Mouse (Mus musculus) left cerebral cortex, postnatal 36 days (tissue): ENCODE results near the gene Fam219b. TPM values are rescaled to one million over a fixed set of nuclear protein-coding genes. Genes with fewer than 3 reads are reported as not detected.

Source experiments
- DNase-seq, 2 experiments: peaks; one replicate each; pipeline ENCODE4 v3.0.0; 2021 to 2022; ENCODE audit warnings: low spot score in 2 of 2, mixed read lengths in 1 of 2
- intact Hi-C: fragments of 180-260 bp; cut with DNase I; formaldehyde crosslinking; loops from one replicate; pipeline ENCODE4 v1.15.1; 2025
- total RNA-seq, 2 experiments: library from RNA; stranded (reverse); gene quantifications; 2 replicates each; pipeline ENCODE4 v1.2.3; 2021

Fam219b gene
- total RNA-seq, 2 experiments from 2014 or later = 17.3 to 21.5 TPM

DNA sequence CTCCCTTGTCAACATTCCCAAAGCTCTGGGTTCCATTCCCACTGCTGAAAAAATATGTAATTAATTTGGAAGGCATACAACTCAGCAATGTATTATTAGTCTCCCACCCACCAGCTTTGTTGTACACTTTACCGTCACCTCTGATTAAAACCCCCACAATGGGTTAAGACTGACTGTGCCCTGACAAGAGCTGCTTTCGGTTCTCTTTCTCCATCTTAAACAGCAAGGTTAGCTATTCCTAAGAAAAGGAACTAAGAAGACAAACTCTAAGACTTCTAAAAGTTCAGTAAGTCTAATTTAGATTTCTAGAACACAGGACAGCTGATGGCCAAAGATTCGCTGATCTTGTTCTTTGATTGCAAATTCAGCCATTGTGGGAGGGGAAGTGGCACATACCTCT, 19.9 kb downstream of the Fam219b start:
- DNase-seq = no peak
- intact Hi-C loops = no loop called here

DNA sequence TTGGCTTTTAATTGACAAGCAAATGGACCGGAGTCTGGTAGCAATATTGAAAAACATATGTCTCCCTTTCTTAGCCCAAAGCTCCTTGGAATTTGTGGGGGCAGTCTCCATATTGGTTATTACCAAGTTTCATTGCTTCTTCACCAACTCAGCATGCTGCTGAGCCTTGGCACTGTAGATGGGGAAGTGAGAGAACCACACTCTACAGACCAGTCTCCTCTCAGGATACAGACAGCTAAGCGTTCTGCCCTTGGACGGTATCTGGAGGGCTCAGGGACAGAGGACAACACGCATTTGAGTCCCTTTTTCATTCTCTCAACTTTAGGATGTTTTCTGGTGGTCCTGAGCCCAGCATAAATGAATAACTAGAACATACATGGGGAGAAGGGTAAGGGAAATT, 21.3 kb downstream of the Fam219b start:
- DNase-seq = no peak
- intact Hi-C loops = no loop called here

DNA sequence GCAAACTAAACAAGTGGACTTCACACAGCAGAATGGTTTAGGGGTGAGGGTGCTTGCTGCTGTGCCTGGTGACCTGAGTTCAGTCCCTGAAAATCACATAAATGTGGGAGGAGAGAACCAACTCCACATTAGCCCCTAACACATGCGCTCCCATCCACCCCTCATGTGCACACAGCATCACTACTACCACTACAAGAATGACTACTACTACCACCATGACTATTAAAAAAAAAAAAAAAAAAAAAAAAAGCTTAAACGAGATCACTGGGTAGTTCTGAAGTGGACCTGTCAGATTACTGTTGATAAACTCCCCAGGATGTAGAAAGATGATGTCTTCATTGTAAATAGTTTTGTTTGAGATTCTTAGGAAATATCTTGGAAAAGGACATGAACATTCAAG, 22.2 kb downstream of the Fam219b start:
- intact Hi-C loops = no loop called here
- no peak for DNase-seq

DNA sequence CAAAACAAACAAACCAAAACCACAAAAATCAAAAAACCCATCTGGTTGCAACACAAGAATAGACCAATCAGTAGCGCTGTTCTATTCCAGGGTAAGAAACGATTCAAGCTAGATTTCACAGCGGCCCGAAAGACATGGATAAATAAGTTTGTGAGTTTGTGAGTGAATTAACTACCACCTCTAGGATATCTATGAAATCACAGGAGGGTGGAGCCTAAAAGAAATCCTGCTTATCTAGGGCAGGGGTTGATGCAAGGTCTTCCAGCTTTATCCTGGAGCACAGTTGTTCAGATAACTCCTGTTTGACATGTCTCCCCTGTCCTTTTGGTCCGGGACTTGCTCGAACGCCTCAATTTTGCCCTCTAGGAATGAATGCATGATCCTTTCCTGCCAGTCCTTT, 22.9 kb downstream of the Fam219b start:
- DNase-seq = no peak
- intact Hi-C loops = no loop called here

DNA sequence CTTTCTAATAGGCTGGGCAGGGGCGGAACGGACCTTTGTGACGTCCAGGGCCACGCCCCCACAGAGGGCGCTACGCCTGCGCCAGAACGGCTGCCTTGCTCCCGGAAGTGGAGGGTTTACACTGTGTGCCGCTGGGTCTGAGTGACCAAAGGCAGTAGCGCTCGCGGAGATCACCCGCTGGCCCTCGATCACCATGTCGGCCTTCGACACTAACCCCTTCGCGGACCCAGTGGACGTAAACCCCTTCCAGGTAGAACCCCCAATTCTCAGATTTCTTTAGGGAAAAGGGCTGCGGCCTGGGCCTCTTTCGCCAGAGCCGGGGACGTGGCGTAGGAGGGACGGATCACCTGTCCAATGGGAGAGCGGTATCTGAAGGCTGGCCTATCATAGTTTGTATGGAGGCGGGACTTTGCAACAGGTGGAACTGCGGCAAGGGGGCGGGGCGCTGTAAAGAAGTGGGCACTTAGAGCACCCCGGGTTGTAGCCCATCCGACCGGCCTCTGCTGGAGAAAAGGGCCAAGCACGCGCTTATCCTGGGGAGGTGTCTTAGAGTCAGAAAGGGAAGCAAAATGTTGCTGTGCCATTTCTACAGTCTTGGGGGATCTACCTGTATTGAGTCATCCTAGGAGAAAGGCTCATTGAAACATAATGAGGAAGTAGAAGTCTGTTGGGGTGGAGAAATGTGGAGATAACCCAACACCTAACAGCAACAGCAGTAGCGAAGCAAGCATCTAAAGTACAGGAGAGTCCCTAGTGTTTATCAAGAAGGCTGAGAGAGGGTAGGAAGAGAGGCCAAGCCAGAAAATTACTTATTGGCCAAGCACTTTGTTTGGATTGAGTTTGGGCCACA, 23.8 kb downstream of the Fam219b start, which contains the start of gene Scamp2:
Gene Scamp2 (plus strand): TSS at position 83 of the 850 bp plus-strand sequence.
- intact Hi-C loops = no loop called here

DNA sequence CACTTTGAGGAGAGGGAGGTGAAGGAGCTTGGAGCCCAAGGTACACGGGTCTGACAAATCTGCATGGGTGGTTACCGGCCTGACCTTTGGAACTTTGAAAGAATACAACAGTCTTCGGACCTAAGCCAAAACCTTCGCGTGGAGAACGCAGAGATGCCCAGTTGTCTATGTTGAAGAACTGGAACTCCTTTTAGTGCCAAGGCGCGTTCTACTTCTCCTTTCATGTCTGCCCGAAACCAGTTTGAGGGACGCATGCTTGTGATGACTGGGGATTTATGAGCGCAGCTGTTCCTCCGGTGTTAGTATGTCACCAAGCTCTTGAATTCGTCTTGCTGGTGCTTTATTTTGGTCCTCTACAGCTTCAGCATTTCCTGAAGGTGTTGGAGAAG, 24.4 kb downstream of the Fam219b start:
- no peak for DNase-seq
- intact Hi-C loops = no loop called here

More for the DNA sequence above, 23.8 kb downstream of the Fam219b start, which contains the start of gene Scamp2:
- peak; percentile 96 to 97 for DNase-seq

DNA sequence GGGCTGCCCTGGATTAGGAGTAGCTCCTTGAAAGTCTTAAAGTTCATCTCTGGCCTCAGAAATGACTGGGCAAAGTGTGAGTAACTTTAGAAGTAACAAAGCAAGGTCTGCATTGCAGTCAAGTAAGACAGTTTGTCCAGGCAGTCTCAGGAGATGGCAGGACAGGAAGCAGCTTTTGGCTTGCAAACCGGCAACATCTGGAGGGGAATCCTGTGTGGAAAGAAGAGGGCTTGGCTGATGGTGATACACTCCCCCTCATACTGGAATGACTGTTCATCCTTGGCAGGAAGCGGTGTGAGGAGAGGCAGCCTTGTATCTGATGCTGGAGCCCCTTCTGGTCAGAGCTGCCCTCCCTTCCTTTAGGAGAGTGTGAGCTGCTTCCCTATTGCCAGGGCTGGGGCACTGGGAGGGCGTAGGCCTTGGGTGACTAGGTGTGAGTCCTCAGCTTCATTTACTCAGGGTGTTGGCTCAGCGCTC, 25.6 kb downstream of the Fam219b start:
- intact Hi-C loops = no loop called here
- DNase-seq = peak; percentile 45 to 50

DNA sequence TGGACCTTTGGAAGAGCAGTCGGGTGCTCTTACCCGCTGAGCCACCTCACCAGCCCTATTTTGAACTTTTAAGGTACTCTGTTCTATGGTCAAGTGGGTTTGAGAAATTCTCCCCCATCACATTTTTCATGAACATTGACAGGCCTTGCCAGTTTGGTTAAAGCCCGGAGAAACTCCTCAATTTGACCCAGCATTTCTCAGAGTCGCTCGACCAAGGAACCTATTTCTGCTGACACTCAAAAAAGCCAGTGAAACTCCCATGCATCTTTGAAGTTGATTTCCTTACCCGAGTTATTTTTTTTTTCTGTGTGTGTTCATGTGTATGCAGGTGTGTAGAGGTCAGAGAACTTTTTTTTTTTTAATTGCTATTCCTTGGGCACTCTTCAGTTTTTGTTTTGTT, 27.3 kb downstream of the Fam219b start:
- intact Hi-C loops = no loop called here
- no peak for DNase-seq

DNA sequence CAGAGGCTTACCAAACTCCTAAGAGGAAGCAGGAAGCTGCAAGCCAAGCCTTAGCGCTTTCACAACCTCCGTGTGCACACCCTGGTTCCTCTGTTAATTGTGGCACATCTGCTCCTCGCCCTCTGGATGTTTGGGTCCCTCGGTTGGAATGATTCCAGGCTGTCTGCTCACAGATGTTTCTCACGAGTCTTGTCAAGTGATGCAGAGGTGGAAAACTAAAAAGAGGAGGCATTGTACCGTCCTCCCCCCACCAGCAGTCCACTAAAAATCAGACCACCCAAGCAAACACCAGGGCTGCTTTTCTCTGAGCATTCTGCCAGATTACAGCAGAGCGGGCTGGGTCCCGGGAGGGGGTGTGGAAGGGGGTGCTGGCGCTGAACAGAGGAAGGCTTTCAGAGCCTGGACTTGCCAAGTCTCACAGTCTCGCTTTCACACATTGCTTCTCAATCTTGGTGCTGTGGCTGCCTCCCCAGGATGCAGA, 28.5 kb downstream of the Fam219b start:
- DNase-seq = peak; percentile 57 to 62
- intact Hi-C loops = no loop called here

DNA sequence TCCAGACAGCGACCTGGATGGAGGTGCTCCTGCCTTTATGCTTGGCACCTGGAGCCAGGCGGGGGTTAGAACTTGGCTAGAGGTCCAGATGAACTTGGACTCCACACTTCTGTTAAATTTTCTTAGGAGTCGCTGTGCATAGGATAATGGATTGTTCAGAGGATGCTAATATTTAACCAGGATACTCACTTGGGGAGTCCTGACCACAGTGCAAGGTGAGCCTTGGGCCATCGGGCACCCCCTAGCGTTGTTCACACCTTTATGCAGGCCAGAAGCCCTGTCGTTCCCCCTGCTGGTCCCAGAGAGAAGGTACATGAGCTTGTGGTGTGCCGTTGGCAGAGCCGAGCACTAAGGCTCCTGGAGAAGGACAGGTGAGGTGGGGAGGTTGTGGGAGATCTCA, 29.5 kb downstream of the Fam219b start:
- DNase-seq = no peak

DNA sequence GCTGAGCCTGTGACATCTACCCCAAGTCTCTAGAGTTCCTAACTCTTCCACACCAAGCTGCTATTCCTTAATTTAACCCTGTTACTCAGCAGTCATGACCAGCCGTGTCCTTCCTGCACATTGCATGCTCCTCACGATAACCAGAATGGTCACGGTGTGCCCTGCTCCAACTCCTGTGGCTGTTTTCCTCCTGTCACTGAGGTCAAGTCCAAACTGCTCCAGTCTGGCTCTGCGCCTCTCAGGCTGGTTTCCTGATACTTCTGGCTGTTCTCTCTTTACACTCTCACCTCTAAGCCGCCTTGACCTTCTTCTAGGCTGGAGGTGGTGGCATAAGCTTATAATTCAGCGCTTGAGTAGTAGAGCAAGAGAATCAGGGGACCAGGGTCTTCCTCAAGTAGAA, 31.2 kb downstream of the Fam219b start:
- intact Hi-C loops = no loop called here
- DNase-seq = no peak

More for the DNA sequence above, 29.5 kb downstream of the Fam219b start:
- intact Hi-C loops = no loop called here

DNA sequence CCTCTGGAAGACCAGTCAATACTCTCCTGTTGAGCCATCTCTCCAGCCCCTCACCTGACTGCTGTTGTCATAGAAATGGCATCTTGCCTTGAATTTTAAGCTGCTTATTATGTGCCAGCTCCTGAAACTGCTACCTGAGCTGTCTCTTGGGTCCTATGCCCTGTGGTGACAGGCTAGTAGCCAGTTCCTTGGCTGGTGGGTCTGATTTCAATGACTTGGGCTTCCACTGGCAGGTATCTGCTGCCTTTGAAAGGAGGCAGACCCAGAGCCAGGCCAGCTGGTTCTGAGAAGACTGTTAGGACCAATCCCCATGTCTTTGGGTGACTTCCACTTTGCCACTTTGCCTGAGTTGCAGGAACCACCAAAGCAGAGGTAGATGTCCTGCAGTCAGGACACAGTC, 37.1 kb downstream of the Fam219b start:
- intact Hi-C loops = no loop called here
- no peak for DNase-seq

DNA sequence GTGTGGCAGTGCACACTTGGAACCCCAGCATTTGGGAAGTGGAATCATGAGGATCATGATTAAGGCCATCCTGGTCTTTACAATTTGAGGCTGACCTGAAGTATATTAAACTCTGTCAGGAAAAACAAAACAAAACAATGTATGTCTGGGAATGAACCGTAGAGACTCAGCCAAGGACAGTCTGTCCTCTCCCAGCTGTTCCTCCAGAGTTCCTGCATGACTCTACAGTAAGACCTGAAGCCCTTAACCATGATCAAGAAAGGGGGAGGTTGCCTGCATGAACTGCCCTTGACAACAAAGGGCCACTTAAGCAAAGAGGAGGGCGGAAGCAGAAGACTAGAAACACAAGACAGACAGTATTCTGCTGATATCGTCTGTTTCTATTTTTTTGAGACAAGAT, 38.2 kb downstream of the Fam219b start:
- no peak for DNase-seq
- intact Hi-C loops = no loop called here

DNA sequence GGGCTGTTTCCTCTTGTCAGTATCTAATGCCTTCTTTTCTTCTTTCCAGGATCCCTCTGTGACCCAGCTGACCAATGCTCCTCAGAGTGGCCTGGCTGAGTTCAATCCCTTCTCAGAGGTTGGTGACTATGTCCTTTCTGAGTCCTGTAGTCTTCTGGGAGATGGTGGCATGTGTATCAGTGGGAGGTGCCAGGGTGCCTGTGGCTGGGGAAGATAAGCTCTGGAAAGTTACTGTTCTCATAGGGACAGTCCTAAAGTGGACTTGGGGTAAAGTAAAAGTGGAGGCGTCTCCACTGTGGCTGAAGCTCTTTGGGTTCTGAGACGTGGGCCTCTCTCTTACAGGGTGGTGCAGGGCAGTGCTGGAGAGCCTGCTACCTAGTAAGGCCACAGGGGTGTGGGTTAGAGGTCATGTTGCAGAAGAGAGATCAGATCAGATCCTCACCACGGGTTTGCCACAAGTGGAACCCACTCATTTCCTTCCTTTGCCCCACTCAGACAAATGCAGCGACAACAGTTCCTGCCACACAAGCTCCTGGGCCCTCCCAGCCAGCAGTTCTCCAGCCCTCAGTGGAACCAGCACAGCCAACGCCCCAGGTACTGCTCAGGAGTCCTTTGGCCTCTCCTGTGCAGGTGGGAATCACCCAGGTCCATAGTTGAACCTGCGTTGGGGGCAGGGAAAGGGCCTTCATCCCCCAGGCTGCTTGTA, 40.0 kb downstream of the Fam219b start:
- no peak for DNase-seq
- intact Hi-C loops = no loop called here

DNA sequence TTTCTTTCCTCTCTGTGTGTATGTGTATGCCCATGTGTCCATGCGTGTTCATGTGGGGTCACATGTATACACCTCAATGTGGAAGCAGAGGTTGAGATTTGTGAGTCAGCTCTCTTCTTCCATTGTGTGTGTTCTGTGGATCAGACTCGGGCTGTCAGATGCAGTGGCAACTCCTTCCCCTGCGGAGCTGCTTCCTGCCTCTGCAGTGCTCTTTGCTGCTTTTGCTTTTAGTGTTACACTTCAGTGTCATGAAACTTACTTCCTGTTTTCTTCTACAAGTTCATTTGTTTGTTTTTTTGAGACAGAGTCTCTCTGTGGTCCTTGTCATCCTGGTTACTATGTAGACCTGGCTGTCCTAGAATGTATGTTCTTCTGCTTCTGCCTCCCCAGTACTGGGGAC, 47.7 kb downstream of the Fam219b start:
- DNase-seq = no peak
- intact Hi-C loops = no loop called here

DNA sequence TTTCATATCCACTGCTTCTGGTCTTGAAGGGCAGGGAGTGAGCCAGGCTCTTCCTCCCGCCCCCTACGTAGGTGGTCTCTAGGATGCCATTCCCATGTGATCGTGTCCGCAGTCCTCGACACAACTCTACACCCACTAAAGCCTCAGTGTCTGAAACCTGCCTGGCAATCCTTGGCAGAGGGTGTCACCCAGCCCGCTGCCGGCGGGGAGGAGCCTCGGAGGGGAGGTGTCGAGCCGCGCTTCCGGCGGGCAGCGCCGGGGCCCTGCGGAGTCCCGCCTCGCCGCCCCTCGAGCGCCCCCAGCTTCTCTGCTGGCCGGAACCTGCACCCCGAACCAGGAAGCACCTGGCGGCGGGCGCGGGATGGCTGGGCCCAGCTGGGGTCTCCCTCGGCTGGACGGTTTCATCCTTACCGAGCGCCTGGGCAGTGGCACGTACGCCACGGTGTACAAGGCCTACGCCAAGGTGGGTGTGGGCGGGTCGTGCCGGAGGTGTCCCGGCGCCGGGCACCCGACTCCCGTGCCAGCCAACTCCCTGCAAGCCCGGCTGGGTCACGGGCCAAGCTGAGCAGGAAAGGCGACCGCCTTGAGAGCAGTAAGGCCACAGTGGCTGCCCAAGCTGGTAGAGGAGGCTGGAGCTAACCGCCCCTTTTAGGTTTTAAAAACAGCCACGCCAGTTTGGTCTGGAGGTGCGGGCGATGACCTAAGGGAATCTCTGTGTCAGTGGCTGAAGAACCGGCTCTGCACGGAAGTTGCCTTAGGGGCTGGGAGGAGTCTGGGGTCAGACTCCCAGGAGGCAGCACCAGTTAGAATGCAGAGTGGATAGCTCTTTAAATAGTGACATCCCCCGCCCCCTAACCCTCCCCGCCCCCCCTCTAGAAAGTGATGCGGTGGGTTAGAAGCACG, 52.1 kb downstream of the Fam219b start, which contains the start of gene Ulk3:
Gene Ulk3 (plus strand): TSS at position 229 of the 903 bp plus-strand sequence.
- intact Hi-C loops = loop anchor here (5.0 kb wide), 1 partner anchor 58 kb away; no protein-coding TSS in a partner anchor
- peak; percentile 79 to 85 for DNase-seq

DNA sequence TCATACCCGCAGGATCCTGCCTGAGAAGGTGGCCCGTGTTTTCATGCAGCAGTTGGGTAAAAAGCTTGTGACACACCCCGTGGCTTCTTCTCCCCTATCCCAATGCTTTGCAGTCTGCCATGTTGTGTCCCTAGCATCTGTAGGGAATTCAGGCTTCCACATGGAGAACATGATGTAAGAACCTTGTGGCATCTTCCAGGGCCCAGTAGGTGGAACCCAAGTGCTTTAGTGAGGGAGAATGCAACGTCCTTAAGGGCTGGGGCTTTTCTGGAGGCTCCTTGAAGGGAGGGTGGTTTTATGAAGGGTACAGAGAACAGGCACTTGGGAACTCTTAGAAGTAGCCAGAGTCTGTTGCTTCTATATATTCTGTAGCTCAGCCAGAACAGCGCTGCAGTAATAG, 53.4 kb downstream of the Fam219b start:
- no peak for DNase-seq
- intact Hi-C loops = loop anchor here (5.0 kb wide), 1 partner anchor 57 kb away; no protein-coding TSS in a partner anchor
